Mouse (Mus musculus) adrenal gland, postnatal 25 days (tissue): ENCODE measurements around the gene H2-M10.1. TPM values are rescaled to one million over a fixed set of nuclear protein-coding genes. Genes with fewer than 3 reads are reported as not detected.
"Not testable (repeated sequence)": the region's sequence is repeated elsewhere in the genome, so short reads cannot be mapped to it uniquely, and the experiment has no call there.

Experiments used
- DNase-seq: peaks from one replicate; pipeline ENCODE4 v3.0.0; 2021; ENCODE audit warnings: mixed read lengths
- long read RNA-seq: library from polyadenylated mRNA; stranded (forward); transcript quantifications from one replicate; pipeline ENCODE4 v2.0.0, GENCODE M21; 2021
- total RNA-seq: library from RNA; stranded (reverse); gene quantifications from 2 replicates; pipeline ENCODE4 v1.2.3, GENCODE M21; 2021

H2-M10.1 gene
- total RNA-seq = not detected in 2 replicates
- long read RNA-seq = 0 reads

- no peak for DNase-seq
These were observed at the start of gene H2-M10.1 for GRCm38 (mm10) chr17:36326055-36326454. H2-M10.1 (minus strand) TSS chr17:36326155.

- not testable (repeated sequence) for DNase-seq
These were observed 42.4 kb upstream of the H2-M10.1 start, which contains the start of gene H2-M10.3 for GRCm38 (mm10) chr17:36368317-36368716. H2-M10.3 (minus strand) TSS chr17:36368417.

DNA sequence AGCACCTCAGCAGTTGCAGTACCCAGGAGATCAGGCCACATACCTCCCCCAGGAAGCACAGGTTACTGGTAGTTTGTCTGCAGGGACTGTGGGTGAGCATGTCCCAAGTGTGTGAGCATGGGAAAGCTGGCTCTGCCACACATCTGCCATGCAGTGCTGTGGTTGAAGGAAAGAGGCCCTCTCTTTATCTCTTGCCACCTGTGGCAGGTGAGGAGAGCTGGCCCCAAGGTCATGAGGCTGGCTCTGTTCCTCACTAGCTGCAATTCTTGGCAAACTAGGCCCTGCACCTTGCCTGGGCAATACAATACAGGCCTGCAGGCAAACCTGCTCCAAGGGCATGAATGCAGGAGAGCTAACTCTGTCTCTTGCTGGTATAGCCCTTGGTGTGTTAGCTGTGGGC is 36.4 kb upstream of the H2-M10.1 start:
- not testable (repeated sequence) for DNase-seq

DNA sequence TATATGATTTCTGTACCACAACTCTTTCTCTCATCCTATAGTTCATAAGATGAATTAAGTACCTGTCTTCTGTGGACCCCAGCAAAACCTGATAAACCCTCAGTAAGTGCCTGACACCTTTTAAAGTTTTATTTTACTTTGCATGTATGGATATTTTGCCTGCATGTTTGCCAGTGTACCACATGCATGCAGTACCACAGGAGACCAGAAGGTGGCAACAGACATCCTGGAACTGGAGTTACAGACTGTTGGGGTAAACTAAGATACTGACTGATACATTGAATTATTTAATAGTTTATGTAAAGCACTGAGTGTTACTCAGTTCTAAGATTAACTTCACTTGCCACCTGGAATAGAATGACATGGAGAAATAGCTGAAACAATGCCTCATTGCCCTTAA is 31.6 kb upstream of the H2-M10.1 start:
- peak; percentile 23 for DNase-seq

- DNase-seq = no peak
These were observed 29.8 kb upstream of the H2-M10.1 start for GRCm38 (mm10) chr17:36355763-36356162.

- peak; percentile 31 for DNase-seq
These were observed 29.4 kb upstream of the H2-M10.1 start for GRCm38 (mm10) chr17:36355343-36355742.

GRCm38 (mm10) chr17:36315689-36316253 is 10.2 kb downstream of the H2-M10.1 start:
- DNase-seq = no peak

- DNase-seq = peak; percentile 31
These were observed 10.8 kb downstream of the H2-M10.1 start for GRCm38 (mm10) chr17:36315041-36315688.

DNA sequence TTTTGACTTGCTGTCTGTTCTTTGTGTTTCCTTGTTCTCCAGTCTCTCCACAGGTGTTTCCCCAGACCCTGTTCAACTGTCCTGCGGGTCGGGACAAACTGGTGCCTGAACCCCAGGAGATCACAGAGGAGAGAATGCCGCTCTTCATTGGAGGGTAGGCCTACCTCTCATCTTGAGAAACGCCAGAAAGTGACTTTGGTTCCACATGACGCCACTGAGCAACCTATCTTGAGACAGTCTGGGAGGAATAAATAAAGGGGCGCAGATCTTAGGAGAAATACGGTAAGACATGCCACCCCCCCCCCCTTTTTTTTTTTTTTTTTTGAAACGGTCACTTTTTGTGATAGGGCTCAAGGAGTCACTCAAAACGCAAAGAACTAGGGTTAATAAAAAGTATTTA is 11.4 kb downstream of the H2-M10.1 start:
- no peak for DNase-seq

DNA sequence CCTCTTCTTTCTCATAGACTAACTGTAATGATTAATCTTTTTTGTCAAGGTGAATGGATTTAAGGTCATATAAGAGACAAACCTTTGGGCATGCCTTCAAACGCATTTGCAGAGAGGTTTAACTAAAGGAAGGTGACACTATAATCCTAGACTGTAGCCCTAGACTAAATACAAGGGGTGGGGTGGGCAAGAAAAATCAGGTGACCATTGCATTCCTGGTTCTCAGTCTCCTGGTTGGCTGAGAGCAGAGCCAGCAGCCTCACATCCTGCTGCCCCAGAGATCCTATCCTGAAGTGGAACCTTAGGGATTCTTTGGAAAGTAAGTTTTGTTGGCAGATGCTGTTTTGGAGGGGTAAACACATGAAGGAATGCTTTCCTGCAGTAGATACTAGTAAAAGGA is 16.7 kb downstream of the H2-M10.1 start:
- no peak for DNase-seq

DNA sequence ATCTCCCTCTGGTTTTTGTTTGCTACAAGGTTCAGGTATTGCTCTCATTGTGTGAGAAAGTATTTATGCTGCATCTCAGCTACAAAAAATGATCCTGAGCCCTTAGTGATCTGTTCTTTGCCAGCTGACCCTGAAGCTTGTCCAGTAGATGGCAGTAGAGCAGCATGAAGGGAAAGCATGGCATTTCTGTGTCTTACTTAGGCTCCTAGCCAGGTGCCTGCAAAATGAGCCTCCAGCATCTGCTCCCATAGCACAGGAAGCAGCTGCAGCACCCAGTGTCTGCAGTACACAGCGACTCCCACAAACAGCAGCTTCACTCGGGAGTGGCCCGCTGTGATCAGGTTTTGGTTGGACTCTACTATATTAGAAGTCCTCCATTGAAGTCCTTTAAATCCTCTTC is 17.1 kb downstream of the H2-M10.1 start:
- DNase-seq = peak; percentile 45

DNA sequence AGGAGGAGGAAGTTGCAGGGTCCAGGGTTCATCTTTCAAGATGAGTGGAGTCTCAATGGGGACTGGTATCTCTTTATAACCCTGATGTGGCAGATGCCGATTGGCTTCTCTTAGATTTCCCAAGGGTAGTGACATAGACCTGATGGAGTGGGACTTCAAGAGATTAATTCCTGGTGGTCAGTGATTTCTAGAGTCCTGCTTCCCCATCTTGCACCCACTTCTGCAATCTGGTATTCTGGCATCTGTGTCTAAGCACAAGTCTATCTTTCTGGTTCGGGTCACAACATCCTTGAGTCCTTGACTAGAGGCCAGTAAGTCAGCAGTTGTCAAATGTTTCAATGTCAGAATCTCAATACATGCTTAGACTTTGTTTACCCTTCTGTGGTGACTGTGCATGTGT is 39.6 kb downstream of the H2-M10.1 start, which contains the start of gene H2-M10.2:
Gene H2-M10.2 (minus strand): TSS at position 101 of the 400 bp plus-strand sequence.
- no peak for DNase-seq

DNA sequence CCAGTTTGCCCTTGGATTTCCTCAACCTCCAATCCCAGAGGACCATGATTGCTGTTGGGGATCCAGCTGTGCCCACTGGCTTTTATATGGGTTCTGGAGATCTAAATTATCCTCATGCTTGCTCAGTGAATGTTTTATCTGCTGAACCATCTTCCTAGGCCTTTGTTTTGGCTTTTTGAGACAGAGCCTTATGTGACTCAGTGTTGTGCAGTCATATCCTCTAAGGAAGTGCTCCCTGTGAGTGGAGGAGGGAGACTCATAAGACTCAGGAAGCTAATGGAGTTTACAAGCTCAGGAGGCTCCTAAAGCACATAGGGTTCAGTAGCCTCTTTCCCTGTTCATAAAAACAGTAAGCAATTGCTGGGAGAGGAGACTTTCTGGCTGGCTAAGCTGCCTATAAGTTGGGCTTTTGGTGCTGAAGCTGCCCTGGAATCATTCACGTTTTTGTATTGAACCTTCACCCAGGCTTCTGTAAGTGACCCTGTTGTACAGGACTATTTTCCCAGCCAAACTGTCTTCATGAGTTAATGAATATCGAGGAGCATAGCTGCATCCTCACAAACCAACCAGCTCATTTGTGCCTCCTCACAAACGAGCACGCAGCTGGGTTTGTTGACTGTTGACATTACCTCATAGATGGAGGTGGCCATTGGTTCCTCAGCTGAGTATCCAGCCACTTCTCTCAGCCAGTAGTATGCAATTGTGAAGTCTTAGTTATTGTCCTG is 44.3 kb downstream of the H2-M10.1 start:
- no peak for DNase-seq

GRCm38 (mm10) chr17:36274776-36275175 is 51.2 kb downstream of the H2-M10.1 start:
- no peak for DNase-seq

GRCm38 (mm10) chr17:36273796-36274195 is 52.2 kb downstream of the H2-M10.1 start:
- no peak for DNase-seq

Other genes with a start within 250 kb of the H2-M10.1 start
- gene Gm19684, start 204.5 kb downstream of the H2-M10.1 start, total RNA-seq = 0.58 TPM in 1 of 2 replicates, not detected in the other
- not detected in 2 replicates for gene Gm7030, start 196.7 kb downstream of the H2-M10.1 start, total RNA-seq
- gene Gm8909, start 157.6 kb downstream of the H2-M10.1 start, total RNA-seq = not detected in 2 replicates
- not detected in 2 replicates for gene H2-T3, start 135.9 kb downstream of the H2-M10.1 start, total RNA-seq
- gene Rpp21, start 68.1 kb downstream of the H2-M10.1 start, total RNA-seq = 47.2 TPM in 2 replicates
- gene Trim39, start 53.9 kb downstream of the H2-M10.1 start, total RNA-seq = 22.5 and 23.0 TPM in 2 replicates
- not detected in 2 replicates for gene H2-M10.2, start 39.7 kb downstream of the H2-M10.1 start, total RNA-seq
- gene H2-M10.3, start 42.3 kb upstream of the H2-M10.1 start, total RNA-seq = not detected in 2 replicates
- gene H2-M10.4, start 136.2 kb upstream of the H2-M10.1 start, total RNA-seq = not detected in 2 replicates
- gene H2-M11, start 220.9 kb upstream of the H2-M10.1 start, total RNA-seq = not detected in 2 replicates